Mouse (Mus musculus): ENCODE measurements around the gene Thoc5.

The Thoc5 gene

DNA sequence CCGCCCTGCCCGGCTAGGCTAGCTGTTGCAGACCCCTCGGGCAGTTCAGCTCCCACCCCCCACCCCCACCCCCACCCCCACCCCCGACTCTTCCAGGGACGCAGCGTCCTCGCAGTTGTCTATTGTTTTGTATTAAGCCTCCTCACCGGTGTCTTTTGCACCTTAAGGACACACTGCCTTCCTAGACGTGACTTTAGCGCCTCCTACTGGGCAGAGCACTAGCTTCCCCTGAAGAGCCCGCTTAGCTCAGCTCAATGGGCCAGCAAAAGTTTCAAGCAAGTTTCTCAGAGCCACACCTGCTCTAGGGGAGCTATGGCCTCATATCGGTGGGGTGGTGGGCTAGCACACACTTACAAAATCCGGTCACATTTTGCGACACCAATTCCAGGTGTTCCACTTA lies 80.5 kb downstream of the Thoc5 start:
- DNase-seq = peak; percentile 39

All from cerebellum, adult 11-12 months (tissue).